ENCODE assay signal across 10 mouse cellular contexts in the genomic region with DNA sequence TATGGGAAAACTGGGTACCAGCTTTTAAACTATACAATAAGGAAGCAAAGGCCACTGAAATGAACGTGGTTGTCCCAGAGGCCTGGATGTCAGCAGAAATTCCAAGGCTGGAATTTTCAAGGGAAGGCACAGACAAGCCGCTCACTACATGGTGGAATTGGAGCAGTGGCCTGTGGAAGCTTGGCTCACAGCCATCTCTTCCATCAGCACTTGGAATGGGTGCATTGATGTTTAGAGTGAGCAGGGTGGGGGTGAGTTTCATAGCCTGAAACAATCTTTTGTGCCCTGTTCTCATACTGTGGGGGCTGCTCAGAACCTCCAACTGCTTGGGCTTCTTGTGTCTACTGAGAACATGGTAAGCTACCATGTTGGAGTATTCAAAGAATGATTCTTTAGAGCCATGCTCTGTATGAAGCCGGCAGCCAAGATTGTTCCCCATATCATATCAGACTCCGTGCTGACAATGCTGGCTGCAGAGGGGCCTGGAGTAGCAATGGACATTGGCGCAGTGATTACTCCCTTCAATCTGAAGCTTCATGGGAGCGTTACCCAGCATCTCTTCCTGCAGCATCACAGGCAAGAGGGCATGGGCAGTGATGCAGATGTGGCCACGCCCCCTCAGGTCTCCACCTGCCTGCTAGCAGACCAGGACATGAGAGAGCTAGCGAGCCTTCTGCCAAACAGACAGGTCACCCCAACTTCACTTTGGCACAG.
DNase-seq lines count a peak whose midpoint lies in the region; ATAC-seq and TF ChIP-seq lines count a peak whose summit lies in the region.
"Had no signal": no experiment of that assay in that cellular context is flagged by ENCODE, and none has a peak within 500 bp of the region (broad histone marks: within the 10 kb centered on the region; RNA-seq: fewer than 3 reads in every experiment).

No protein-coding gene starts in this region.

- no peak for TF ChIP-seq CTCF in gastrocnemius, adult 2 months (IDR thresholded peaks at IDR 0.05)

- no peak overlapping the region for H3K27ac ChIP-seq in gastrocnemius, adult 2 months
- peak overlapping the region; percentile 45; the same call in 1 of the 2 replicates for H3K27ac ChIP-seq in limb, embryonic 12.5 days
- no peak overlapping the region for H3K27ac ChIP-seq in limb, embryonic 10.5 days
- no peak overlapping the region; the same call in 1 of the 2 replicates for H3K27ac ChIP-seq in forebrain, embryonic 14.5 days (ENCODE audit: low read depth, low read length)
- H3K27ac ChIP-seq: liver, embryonic 13.5 days had no signal

- WGBS in limb, embryonic 12.5 days, result 89% methylated on average over 8 of the region's 8 CpGs
- 93% methylated on average over 8 of the region's 8 CpGs for WGBS in limb, embryonic 10.5 days
- WGBS in forebrain, embryonic 14.5 days, result 77% methylated on average over 8 of the region's 8 CpGs

- H3K4me2 ChIP-seq in limb, embryonic 12.5 days, result no peak overlapping the region
- H3K4me2 ChIP-seq in forebrain, embryonic 14.5 days (ENCODE audit: low read length), result no peak overlapping the region
- H3K4me2 ChIP-seq: liver, embryonic 13.5 days had no signal

- no peaks in the 10 kb centered on the region for H3K9me3 ChIP-seq in limb, embryonic 12.5 days
- H3K9me3 ChIP-seq in limb, embryonic 10.5 days (replicated peaks), result no peaks in the 10 kb centered on the region
- H3K9me3 ChIP-seq in forebrain, embryonic 14.5 days (replicated peaks; ENCODE audit: control insufficient read depth, low read length), result no peaks in the 10 kb centered on the region
- H3K9me3 ChIP-seq: liver, embryonic 13.5 days had no signal

- no peak for ATAC-seq in limb, embryonic 12.5 days (ENCODE audit: insufficient number of reproducible peaks, insufficient read depth, low FRiP score, low TSS enrichment, low read depth)
- peak; percentile 64; the same call in 1 of the 2 replicates for ATAC-seq in forebrain, embryonic 14.5 days
- ATAC-seq: intestine, postnatal 0 days had no signal

- peak; percentile 34 for DNase-seq in gastrocnemius, adult 2 months
- DNase-seq in gastrocnemius, adult 18-20 months (ENCODE audit: low spot score), result no peak
- DNase-seq in limb, embryonic 10.5 days (ENCODE audit: low spot score), result no peak
- DNase-seq in forebrain, embryonic 14.5 days (ENCODE audit: low spot score), result peak; percentile 70
- DNase-seq in lung, postnatal 4 days, result peak; percentile 43 to 61
- no peak for DNase-seq in ovary, postnatal 10 days (ENCODE audit: low spot score)
- DNase-seq in kidney, postnatal 14 days, result no peak
- DNase-seq: liver, embryonic 13.5 days had no signal

- peaks cover 46% of the 10 kb centered on the region for H3K4me1 ChIP-seq in limb, embryonic 12.5 days (replicated peaks)
- H3K4me1 ChIP-seq in limb, embryonic 10.5 days, result peaks cover 37% of the 10 kb centered on the region
- peaks cover 13% of the 10 kb centered on the region for H3K4me1 ChIP-seq in forebrain, embryonic 14.5 days (ENCODE audit: control insufficient read depth, insufficient read depth, low read length)
- H3K4me1 ChIP-seq: liver, embryonic 13.5 days had no signal

- no peaks in the 10 kb centered on the region for H3K36me3 ChIP-seq in limb, embryonic 12.5 days
- H3K36me3 ChIP-seq in limb, embryonic 10.5 days, result no peaks in the 10 kb centered on the region
- no peaks in the 10 kb centered on the region for H3K36me3 ChIP-seq in forebrain, embryonic 14.5 days (ENCODE audit: control insufficient read depth, insufficient read depth, low read length)
- H3K36me3 ChIP-seq: liver, embryonic 13.5 days had no signal

- H3K4me3 ChIP-seq in gastrocnemius, adult 2 months, result no peak overlapping the region
- no peak overlapping the region for H3K4me3 ChIP-seq in limb, embryonic 12.5 days (replicated peaks)
- H3K4me3 ChIP-seq in limb, embryonic 10.5 days, result no peak overlapping the region
- no peak overlapping the region for H3K4me3 ChIP-seq in forebrain, embryonic 14.5 days (ENCODE audit: low read depth, low read length)
- H3K4me3 ChIP-seq: liver, embryonic 13.5 days had no signal

- intact Hi-C loops in gastrocnemius, adult 2 months (cut with DNase I), result no loop called here

- H3K27me3 ChIP-seq in limb, embryonic 12.5 days, result no peaks in the 10 kb centered on the region
- no peaks in the 10 kb centered on the region for H3K27me3 ChIP-seq in limb, embryonic 10.5 days (ENCODE audit: low read depth, poor library complexity, severe bottlenecking)
- no peaks in the 10 kb centered on the region for H3K27me3 ChIP-seq in forebrain, embryonic 14.5 days (replicated peaks; ENCODE audit: control insufficient read depth, insufficient read depth, low read length)
- H3K27me3 ChIP-seq: liver, embryonic 13.5 days had no signal

- no peak overlapping the region for H3K9ac ChIP-seq in limb, embryonic 12.5 days (replicated peaks)
- no peak overlapping the region for H3K9ac ChIP-seq in forebrain, embryonic 14.5 days (ENCODE audit: low read length)
- H3K9ac ChIP-seq: liver, embryonic 13.5 days had no signal

Comparison
In these comparisons a context has a peak if more than half of its experiments do, and no peak if none do; other contexts are left out.
1. DNase-seq: peak in gastrocnemius, adult 2 months (single experiment), forebrain, embryonic 14.5 days (single experiment) and lung, postnatal 4 days (2 of 2); none in gastrocnemius, adult 18-20 months (single experiment), limb, embryonic 10.5 days (single experiment), ovary, postnatal 10 days (single experiment) and kidney, postnatal 14 days (single experiment).